Mouse (Mus musculus): ENCODE data around the gene Sltm.
"Not testable (repeated sequence)": the region's sequence is repeated elsewhere in the genome, so short reads cannot be mapped to it uniquely, and the experiment has no call there.

Gene Sltm

DNA sequence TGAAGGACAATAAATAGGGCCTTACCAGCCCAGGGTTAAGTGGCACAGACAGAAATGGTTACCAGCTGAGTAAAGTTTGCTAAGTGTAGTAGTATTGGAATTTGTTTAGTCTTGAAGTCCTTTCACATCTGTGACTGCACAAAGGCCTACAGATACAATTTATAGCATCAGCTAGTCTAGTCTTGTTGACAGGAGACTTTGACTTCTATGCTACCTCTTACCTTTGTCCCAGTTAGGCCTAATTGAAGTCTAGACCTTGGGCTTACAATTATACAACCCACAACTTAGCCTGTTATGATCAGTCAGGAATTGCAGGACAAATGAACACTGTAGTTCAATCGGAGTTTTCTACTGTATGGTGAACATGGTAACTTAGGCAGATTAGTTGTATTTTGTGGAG, 9.0 kb downstream of the Sltm start:
- no peak for DNase-seq (ENCODE audit: low read depth, low spot score)

DNA sequence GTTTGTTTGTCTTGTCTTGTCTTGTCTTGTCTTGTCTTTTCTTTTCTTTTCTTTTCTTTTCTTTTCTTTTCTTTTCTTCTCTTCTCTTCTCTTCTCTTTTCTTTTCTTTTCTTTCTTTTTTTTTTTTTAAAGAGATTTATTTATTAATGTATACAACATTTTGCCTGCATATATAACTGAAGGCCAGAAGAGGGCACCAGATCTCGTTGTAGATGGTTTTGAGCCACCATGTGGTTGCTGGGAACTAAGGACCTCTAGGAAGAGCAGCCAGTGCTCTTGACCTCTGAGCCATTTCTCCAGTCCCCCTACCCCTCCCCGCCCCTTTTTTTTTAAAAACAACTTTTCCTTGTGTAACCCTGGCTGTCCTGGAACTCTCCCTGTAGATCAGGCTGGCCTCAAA, 9.7 kb downstream of the Sltm start:
- DNase-seq (ENCODE audit: low read depth, low spot score) = not testable (repeated sequence)

DNA sequence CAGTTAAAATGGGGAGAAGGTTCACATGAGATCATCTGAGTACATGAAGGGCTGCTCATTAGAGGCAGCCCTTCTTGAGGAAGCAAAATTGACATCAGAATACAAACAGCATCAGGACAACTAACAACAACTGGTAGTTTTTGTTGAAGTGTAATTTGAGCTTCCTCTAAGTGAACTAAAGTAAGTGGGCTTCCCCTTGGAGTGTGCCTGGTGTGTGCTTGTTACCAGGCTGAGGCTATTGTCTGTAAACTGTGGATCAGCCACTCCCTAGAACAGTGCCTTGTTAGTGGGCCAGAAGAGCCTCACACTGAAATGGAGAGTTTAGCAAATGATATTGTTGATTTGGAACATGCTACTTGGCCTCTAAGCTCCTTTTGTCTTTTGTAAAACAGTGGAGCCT, 12.9 kb downstream of the Sltm start:
- no peak for DNase-seq (ENCODE audit: low read depth, low spot score)

DNA sequence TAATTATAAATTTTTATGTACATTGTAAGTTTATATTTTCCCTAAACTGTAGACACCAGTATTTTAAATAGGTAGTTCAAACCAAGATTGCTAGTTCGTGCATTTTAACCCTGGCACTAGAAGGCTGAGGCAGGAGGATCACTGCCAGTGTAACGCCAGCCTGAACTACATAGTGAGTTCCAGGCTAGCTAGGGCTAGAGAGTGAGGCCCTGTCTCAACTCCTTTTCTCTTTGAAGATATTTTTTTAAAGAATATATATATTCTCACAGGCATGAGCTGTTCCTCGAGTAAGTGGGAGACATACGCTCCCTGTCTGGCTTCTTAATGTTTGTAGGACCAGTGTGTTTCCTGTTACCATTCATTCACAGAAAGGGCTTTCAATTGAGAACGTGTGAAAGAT, 14.2 kb downstream of the Sltm start:
- DNase-seq (ENCODE audit: low read depth, low spot score) = no peak

DNA sequence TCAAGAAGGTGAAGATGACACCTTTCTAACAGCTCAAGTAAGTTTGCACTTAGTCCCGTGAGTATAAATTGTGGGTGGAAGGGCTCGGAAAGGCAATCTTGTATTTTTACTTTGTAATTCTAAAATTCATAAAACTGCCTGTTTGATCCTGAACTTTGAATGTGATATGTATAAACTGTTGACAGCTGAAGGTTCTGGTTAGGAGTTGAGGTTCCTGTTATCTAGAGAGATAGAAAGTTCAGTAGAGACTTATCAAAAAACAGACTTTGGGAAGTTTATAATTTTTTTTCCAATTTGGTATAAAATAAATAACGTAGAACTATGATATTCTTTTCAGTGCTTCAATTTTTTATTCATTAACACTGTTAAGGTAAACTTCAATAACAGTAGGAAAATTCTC, 20.3 kb downstream of the Sltm start:
- DNase-seq (ENCODE audit: low read depth, low spot score) = no peak

DNA sequence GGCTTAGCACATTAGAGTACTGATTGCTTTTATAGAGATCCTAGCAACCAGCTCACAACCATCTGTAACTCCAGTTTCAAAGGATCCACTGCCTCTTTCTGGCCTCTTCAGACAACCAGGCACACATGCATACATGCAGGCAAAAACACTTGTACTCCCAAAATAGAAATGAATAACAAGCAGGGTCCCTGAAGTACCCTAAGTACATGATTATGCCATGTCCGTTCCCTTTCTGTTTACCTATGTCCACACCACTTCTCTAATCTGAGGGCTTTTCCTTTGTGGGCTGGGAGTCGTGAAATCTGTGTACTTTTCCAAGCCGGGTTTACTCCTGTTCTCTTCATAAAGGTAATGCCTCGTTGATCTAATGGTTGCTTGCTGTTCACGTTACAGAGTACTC, 25.1 kb downstream of the Sltm start:
- no peak for DNase-seq (ENCODE audit: low read depth, low spot score)

DNA sequence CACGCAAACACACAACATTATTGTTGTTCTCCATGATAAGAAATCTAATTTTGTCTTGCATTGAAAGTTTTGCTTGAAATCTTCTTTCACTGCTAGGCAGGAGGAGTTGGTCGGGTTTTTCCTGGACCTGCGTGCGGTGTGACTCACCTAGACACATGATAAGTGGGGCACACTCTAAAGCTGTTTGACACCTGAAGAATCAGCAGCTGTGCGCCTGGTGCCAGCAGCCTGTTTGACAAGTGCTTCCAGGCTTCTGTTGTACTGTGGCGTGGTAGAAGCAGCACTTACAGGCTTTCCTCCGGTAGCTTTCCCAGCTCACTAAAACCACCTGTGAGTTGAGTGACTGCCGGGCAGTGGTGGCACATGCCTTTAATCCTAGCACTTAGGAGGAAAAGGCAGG, 27.8 kb downstream of the Sltm start:
- DNase-seq (ENCODE audit: low read depth, low spot score) = no peak

DNA sequence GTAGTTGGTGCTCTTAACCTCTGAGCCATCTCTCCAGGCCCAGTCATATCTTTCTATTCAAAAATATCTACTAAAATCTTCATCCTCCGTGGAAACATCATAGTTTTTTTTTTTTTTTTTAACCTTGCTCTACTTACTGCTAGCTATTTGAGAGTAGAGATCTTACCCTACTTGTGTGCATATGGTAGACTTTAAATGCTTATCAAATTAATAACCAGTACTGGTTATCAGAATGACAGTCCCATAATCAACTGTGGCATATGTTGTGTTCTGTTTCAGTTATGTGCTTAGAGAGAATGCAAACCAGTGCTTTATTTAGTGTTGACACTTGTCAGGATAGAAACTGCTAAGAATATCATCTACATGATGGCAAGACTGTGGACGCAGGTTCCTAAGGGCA, 35.6 kb downstream of the Sltm start:
- DNase-seq (ENCODE audit: low read depth, low spot score) = no peak

DNA sequence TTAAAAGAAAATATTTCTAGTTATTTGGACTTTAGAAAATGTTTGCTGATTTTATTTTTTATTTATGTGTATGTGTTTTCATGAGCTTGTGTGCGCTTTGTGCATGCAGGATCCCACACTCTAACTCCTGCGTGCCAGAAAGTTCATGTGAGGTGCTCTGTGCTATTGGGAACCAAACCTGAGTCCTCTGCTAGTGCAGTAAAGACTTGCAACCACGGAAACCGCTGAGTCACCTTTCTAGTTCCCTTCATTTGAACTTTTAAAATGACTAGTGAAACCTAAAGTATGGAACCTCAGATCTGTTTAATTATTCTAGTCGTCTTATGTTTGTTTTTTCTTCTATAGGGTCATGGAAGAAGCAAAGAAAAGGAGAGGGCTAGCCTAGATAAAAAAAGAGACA, 38.4 kb downstream of the Sltm start:
- peak; percentile 20 for DNase-seq (ENCODE audit: low read depth, low spot score)

DNA sequence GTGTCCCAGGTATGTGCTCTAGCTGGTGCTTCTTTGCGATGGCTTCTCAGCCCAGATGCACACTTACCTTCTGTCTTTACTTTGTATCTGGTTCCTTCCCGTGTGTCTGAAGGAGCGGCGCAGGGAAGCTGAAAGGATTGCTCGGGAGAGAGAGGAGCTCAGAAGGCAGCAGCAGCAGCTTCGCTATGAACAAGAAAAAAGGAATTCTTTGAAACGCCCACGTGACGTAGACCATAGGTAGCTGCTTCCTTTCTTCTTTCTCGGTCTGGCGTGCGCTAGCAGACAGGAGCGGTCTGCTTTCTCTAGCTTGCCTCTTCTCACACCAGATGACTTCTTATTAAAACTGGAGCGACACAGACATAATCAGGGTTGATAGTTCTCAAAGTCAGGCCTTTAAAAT, 42.1 kb downstream of the Sltm start:
- no peak for DNase-seq (ENCODE audit: low read depth, low spot score)

DNA sequence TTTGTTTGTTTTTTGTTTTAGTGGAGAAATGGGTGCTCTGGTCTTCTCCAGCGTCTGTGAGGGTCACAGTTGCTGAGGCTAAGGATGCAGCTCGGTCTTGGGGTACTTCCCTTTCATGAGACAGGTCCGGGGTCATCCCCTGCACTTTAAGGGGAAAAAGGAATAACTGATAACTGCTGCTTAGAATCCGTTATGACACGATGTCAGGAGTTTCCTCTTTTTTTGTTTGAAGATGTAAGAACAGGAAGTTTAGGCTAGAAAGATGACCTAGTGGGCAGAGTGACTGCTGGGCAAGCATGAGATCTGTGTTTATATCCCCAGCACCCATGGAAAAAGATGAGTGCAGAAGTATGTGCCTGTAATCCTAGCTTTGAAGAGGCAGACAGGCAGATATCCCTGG, 42.6 kb downstream of the Sltm start:
- no peak for DNase-seq (ENCODE audit: low read depth, low spot score)

DNA sequence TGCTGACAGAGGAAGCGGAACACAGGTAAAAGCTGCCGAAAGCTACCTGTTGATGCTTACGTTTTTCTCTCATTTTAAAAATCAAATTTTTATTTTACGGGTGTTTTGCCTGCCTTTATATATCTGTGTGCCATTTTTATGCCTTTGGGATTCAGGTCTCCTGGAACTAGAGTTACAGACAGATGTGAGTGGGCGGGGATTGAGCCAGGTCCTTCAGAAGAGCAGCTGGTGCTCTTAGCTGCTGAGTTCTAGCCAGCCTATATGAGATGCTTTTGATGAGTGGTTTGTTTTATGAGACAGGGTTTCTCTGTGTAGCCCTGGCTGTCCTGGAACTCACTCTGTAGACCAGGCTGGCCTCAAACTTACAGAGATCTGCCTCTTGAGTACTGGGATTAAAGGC, 44.6 kb downstream of the Sltm start:
- no peak for DNase-seq (ENCODE audit: low read depth, low spot score)

DNA sequence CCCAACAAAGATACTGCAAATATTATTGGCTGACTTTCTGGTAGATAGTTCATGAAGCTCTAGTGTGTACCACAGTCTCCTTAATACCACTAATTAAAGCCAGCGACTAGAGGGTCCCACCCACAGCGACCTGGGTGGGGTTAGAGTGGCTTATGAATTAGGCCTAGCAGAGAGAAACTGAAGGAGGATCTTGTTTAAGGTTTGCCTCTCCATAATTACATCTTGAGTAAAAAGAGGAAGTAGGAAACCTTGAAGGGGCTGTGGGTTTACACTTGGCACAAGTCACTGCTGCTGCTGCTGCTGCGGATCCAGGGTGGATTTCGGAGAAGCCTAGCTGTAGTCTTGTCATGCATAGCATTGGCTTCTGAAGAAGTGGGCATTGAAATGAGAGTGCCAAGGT, 48.2 kb downstream of the Sltm start:
- peak; percentile 60 for DNase-seq (ENCODE audit: low read depth, low spot score)

DNA sequence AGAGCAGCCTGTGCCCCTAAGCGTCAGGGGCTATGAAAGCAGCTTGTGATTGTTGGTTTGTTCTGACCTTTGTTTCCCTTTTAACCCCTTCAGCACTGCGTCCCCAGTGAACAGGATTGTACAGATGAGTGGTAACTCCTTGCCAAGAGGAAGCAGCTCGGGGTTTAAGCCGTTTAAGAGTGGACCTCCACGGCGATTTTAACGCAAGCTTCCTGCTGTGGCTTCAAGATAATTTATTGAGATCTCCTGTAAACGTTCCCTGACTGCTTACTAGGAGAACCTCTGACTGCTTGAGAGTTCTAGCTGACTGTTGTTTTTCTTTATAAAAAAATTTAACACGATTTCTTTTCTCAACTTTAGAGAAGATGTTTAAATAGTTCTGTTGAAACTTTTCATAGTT, 48.9 kb downstream of the Sltm start:
- DNase-seq (ENCODE audit: low read depth, low spot score) = no peak

DNA sequence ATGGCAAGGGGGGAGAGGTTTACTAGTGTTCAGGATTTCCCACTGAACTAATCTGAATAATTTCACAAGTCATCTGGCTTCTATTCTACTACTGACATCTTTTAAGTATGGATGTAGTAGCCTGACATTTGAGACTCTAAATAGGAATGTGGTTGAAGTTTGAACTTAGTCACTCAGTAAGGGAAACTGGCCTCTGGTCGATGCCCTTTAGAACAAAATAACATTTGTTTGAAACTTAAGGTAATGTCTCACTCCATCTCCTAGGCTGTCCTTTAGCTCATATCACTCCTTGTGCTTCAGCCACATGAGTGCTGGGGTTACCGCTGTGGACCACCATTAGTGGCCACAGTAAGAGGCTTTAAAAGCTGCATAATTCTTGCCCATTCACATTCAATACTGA, 55.7 kb downstream of the Sltm start:
- no peak for DNase-seq (ENCODE audit: low read depth, low spot score)

DNA sequence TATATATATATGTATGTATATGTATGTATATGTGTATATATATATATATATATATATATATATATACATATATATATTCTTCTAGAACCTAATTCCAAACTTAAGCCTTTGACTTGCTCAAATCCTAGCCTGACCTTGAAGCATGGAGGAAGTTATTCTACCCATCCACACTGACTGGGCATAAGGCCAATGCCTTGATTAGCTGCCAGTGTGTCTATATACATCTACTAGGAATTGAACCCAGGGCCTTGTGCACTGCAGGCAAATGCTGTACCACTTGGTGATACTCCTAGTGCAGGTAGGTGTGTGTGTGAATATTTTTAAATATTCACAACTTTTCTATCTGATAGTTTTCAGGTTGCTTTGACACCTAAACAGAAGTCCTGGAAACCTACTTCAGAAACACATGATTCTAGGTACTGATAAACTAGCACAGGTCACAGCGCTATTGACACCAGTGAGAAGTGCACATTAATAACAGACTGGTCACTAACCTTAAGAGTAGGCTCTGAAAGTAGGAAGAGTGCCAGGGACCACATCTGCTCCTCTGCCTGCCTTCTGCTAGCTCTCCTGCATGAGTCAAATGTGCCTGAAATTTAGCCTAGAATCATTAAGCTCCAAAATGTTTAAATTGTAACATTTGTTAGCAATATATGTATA, 59.8 kb downstream of the Sltm start:
- DNase-seq (ENCODE audit: low read depth, low spot score) = no peak

DNA sequence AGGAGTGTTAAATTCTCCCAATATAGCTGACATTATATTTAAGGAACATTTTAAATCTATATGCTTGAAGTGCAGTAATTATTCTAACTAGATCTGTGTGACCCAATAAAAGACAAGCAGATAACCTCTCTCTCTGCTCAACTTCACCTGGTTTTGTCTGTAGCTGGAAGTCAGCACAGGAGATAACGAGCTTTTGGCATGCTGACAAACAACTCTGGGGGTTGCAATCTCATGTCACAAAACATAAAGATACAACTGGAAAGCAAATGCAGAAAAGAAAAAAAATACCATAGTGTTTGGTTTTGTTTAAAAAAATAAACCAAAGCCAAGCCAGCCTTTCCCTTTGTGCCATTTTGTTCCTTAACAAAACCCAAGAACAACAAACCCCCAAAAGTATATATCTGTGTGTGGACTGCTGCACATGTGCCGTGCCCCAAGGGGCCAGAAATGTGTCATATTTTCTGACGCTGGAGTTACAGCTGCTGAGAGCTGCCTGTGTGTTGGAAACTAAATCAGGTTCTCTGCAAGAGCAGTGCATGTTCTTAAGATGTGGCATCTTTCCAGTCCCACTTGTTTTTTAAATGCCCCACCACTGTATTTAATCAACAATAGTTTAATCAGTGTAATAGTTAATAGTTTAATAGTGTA, 68.6 kb downstream of the Sltm start:
- no peak for DNase-seq (ENCODE audit: low read depth, low spot score)

DNA sequence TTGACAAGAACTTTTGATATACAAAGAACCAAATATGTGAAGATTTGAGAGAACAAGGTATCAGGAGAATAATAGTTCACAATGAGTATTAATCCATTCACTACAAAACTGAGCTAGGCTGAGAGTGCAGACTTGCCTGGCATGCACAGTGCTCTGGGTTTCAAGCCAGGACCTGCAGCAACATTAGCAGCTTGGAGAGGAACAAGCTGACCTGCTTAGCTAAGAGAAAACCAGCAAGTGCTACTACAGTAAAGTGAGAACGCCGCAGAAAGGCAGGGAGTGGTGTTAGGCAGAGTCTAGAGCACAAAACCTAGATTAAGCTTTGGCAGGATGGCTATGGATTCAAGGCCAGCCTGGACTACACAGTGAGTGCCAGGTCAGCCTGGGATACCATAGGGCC, 87.2 kb downstream of the Sltm start:
- no peak for DNase-seq (ENCODE audit: low read depth, low spot score)

DNA sequence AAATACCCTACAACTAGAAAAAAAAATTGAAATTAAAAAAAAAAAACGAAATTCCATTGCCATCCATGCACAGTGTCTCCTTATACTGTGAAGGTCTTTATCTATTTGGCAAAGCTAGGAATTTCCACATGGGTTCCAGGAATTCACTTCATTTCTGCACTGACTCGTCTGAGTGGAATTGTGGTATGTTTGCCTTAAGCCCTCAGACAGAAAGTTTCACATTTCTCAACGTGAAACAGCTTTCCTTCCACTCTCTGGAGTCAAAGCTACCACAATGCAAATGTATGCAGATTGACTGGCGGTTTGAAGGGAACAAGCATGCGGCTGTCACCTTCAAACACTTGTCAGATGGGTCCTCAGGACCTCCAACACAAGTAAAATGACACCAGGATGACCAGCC, 89.1 kb downstream of the Sltm start:
- no peak for DNase-seq (ENCODE audit: low read depth, low spot score)

DNA sequence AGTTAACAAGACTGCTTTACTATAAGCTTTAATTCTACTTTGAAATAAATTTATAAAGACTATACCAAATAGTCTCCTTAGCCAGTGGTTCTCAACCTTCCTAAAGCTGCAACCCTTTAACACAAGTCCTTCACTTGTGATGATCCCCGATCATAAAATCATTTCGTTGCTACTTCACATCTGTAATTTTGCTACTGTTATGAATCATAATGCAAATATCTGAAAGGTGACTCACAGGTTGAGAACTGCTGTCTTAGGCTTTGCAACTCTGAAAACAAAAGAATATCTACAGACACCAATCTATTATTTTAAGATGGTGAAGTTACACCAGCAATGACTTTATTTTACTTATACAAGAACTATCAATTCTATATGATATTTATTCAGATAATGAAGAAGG, 94.2 kb downstream of the Sltm start:
- DNase-seq (ENCODE audit: low read depth, low spot score) = no peak

Data from A20 (cell line).